Mouse (Mus musculus) ES-E14 (cell line): ENCODE results near the gene Zeb2. TPM values are rescaled to one million over a fixed set of nuclear protein-coding genes. Genes with fewer than 3 reads are reported as not detected.
"Not testable (repeated sequence)": the region's sequence is repeated elsewhere in the genome, so short reads cannot be mapped to it uniquely, and the experiment has no call there.

Source experiments
- DNase-seq: peaks from one replicate; pipeline ENCODE4 v3.0.0-alpha.2; 2013; ENCODE audit warnings: low read depth, low spot score
- H3K27ac ChIP-seq: 2 replicates; pipeline ENCODE4 v1.5.1; 2012; ENCODE audit warnings: low read depth, mild to moderate bottlenecking, low read length, moderate library complexity, mixed read lengths; ENCODE audit not compliant: poor library complexity, insufficient read depth, severe bottlenecking
- H3K36me3 ChIP-seq: 2 replicates; pipeline ENCODE4 v1.6.1; 2012; ENCODE audit warnings: mild to moderate bottlenecking, low read length, moderate library complexity, mixed read lengths; ENCODE audit not compliant: control insufficient read depth, poor library complexity, insufficient read depth, severe bottlenecking
- H3K4me1 ChIP-seq, 2 experiments: fragments of 150-350 bp in 1 of 2; sonication (generic) in 1 of 2; 2 replicates each; pipeline ENCODE4 v1.6.1; 2012; ENCODE audit warnings: low read length in 2 of 2, mild to moderate bottlenecking in 1 of 2, mixed read lengths in 1 of 2; ENCODE audit not compliant: control insufficient read depth in 2 of 2, insufficient read depth in 2 of 2, poor library complexity in 1 of 2
- H3K4me3 ChIP-seq, 2 experiments: fragments of 150-350 bp in 1 of 2; sonication (generic) in 1 of 2; 2 replicates each; pipeline ENCODE4 v1.5.1; 2012; ENCODE audit warnings: low read length in 2 of 2, low read depth in 1 of 2, mild to moderate bottlenecking in 1 of 2, mixed read lengths in 1 of 2; ENCODE audit not compliant: insufficient read depth in 1 of 2, poor library complexity in 1 of 2, severe bottlenecking in 1 of 2
- H3K9ac ChIP-seq: 2 replicates; pipeline ENCODE4 v1.6.1; 2012; ENCODE audit warnings: low read depth, mild to moderate bottlenecking, low read length, mixed read lengths; ENCODE audit not compliant: poor library complexity, insufficient read depth, severe bottlenecking
- H3K9me3 ChIP-seq: fragments of 150-350 bp; sonication (generic); 2 replicates; pipeline ENCODE4 v1.6.1; 2012; ENCODE audit warnings: low read depth, mild to moderate bottlenecking, low read length; ENCODE audit not compliant: control insufficient read depth, insufficient read depth
- CHD2 ChIP-seq: IDR thresholded peaks from 2 replicates; pipeline ENCODE4 v1.6.1; 2014; ENCODE audit warnings: mild to moderate bottlenecking, low read depth, low read length, inconsistent platforms
- HCFC1 ChIP-seq: IDR thresholded peaks from 2 replicates; pipeline ENCODE4 v1.6.1; 2012; ENCODE audit warnings: low read length, inconsistent platforms, borderline replicate concordance; ENCODE audit not compliant: insufficient read depth
- MAFK ChIP-seq: IDR thresholded peaks from 2 replicates; pipeline ENCODE4 v1.6.1; 2014; ENCODE audit warnings: mild to moderate bottlenecking, low read depth, low read length, inconsistent platforms; ENCODE audit not compliant: insufficient read depth
- ZC3H11A ChIP-seq: IDR thresholded peaks from 2 replicates; pipeline ENCODE4 v1.6.1; 2012; ENCODE audit warnings: low read depth, mild to moderate bottlenecking, inconsistent platforms, low read length, borderline replicate concordance
- ZNF384 ChIP-seq: IDR thresholded peaks from 2 replicates; pipeline ENCODE4 v1.6.1; 2012; ENCODE audit warnings: low read depth, low read length, inconsistent platforms
- in situ Hi-C, 2 experiments: fragments of 600-800 bp; cut with MboI; formaldehyde crosslinking; loops; one replicate each; pipeline ENCODE4 v1.15.1; 2025; ENCODE audit warnings: low sequenced_read_pairs in 2 of 2, inconsistent platforms in 1 of 2; ENCODE audit not compliant: unreplicated experiment in 2 of 2
- total RNA-seq: library from RNA; depleted of rRNA; stranded (reverse); fragments of 300-350 nt; gene quantifications from 2 replicates; pipeline ENCODE4 v1.2.3, GENCODE M21; 2012

Zeb2 gene
- total RNA-seq, 1 experiment: 11.9 TPM

DNA sequence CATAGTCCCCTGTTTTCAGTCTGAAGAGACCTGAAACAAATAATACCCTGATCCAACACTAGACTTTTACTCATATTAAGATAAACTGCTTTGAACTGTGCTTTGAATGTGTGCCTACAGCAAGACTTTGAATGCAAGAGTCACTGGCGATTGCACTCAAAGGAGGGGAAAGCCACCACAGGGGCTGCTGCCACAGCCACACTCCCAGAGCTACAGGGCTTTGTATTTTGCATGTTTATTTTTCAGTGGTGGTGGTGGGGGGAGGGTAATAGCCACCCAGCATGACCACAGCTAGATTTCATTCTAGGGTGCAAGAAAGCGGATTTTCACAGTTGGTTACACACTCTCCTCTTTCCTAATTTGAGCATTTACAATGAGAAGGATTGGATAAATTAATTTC is 2.6 kb downstream of the Zeb2 start:
- H3K4me1 ChIP-seq: peaks cover 2 to 5% of the 10 kb centered on the region in 2 experiments; a peak in 2 of 4 replicates
- no peaks in the 10 kb centered on the region for H3K36me3 ChIP-seq
- TF ChIP-seq ZNF384: no peak
- TF ChIP-seq HCFC1: no peak
- no peak for TF ChIP-seq ZC3H11A
- no peak for TF ChIP-seq MAFK
- no peak for TF ChIP-seq CHD2
- in situ Hi-C loops: no loop called here
- H3K27ac ChIP-seq: no peak overlapping the region
- H3K4me3 ChIP-seq: no peak overlapping the region
- H3K9me3 ChIP-seq: no peaks in the 10 kb centered on the region
- DNase-seq: no peak
- no peak overlapping the region for H3K9ac ChIP-seq

DNA sequence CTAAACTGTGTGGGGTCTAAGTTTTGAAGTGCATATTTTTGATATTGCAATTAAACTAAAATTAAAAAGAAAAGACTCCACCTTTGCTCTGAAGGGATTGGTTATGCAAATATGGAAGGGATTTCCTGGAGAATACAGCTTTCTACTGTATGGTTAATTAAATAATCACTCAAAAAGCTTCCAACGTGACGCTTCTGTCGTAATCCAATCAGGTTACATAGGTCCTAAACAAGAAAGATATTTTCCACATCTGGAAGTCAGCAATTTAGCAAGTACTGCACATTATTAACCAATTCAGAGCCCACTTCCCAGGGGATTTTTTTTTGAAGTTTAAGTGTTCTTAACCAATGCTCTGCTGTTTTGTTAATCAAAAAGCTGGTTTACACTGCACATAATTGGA is 3.3 kb downstream of the Zeb2 start:
- Histone ChIP-seq H3K27ac (no peak overlapping the region), H3K36me3 (no peaks in the 10 kb centered on the region), H3K9ac (no peak overlapping the region), H3K4me3 (no peak overlapping the region), H3K4me1 (peaks cover 2 to 5% of the 10 kb centered on the region in 2 experiments; a peak in 2 of 4 replicates), H3K9me3 (no peaks in the 10 kb centered on the region)
- in situ Hi-C loops: no loop called here
- TF ChIP-seq MAFK (no peak), ZNF384 (no peak), ZC3H11A (no peak), HCFC1 (no peak), CHD2 (no peak)
- no peak for DNase-seq

DNA sequence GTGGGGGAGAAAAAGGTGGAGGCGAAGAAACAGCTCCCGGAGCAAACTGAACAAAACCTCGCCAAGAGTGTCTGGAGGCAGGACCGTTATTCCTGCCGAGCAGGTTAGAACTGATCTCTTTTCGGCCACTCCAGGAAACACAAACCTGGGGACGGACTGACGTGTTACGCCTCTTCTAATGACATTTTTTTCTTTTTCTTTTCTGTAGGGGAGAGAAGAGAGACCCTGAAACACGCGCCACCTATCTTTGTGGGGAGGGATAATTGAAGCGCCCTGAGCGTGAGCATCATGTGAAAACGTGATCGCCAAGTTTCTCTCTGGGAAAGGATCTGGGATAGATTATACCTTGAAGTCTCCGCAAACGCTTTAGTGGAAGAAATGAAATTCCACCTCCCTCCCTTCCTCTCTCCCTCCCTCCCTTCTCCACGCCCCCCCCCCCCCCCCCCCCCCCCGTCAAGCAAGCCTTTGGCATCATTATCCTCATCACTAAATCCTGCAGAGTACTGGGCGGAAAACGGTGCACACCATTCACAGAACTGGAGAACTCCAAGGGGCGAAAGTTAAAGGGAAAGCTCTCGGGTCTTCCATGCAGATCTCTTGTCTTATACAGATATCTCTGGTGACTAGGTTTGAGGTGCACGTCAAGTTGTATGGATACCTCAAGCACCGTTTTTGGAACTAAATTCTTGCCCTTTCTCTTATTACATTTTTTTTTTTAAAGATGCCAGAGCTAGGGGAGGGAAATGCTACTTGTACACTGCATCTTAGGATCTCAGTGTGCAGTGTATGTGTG is 4.1 kb downstream of the Zeb2 start:
- Histone ChIP-seq H3K27ac (no peak overlapping the region), H3K9me3 (no peaks in the 10 kb centered on the region), H3K36me3 (no peaks in the 10 kb centered on the region), H3K4me3 (peak overlapping the region in 1 of 2 experiments; percentile 24; a peak in 1 of 4 replicates), H3K9ac (no peak overlapping the region), H3K4me1 (peaks cover 2 to 5% of the 10 kb centered on the region in 2 experiments; a peak in 2 of 4 replicates)
- in situ Hi-C loops: no loop called here
- no peak for DNase-seq
- TF ChIP-seq CHD2 (no peak), HCFC1 (no peak), MAFK (no peak), ZC3H11A (no peak), ZNF384 (no peak)

GRCm38 (mm10) chr2:45112021-45112747 is 5.0 kb downstream of the Zeb2 start:
- Histone ChIP-seq H3K4me3 (no peak overlapping the region), H3K4me1 (peaks cover 2 to 5% of the 10 kb centered on the region in 2 experiments; a peak in 2 of 4 replicates), H3K9me3 (no peaks in the 10 kb centered on the region), H3K27ac (no peak overlapping the region), H3K36me3 (no peaks in the 10 kb centered on the region), H3K9ac (no peak overlapping the region)
- in situ Hi-C loops: no loop called here
- no peak for TF ChIP-seq ZC3H11A
- no peak for TF ChIP-seq MAFK
- TF ChIP-seq CHD2: no peak
- TF ChIP-seq HCFC1: no peak
- TF ChIP-seq ZNF384: no peak
- no peak for DNase-seq

DNA sequence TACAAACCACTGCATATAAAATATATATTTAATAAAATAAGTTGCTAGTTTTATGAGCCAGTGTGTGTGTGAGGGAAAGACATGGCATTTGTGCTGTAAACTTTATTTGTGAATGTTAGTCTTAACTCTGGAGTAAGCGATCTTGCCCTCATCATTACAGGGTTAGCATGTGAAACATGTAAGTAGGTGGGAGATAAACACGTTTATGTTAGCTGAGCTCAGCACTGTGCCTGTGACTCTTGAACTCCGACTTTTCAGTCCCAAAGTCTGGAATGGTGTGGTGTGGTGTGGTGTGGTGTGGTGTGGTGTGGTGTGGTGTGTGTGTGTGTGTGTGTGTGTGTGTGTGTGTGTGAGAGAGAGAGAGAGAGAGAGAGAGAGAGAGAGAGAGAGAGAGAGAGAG is 5.6 kb downstream of the Zeb2 start:
- H3K4me1 ChIP-seq, in situ Hi-C loops, H3K36me3 ChIP-seq, H3K4me3 ChIP-seq, H3K9ac ChIP-seq, DNase-seq, H3K9me3 ChIP-seq, H3K27ac ChIP-seq: not testable (repeated sequence)
